Mouse (Mus musculus): Measurements from ENCODE around the gene Cracr2b.

Cracr2b gene

GRCm38 (mm10) chr7:141469901-141470636, 9.2 kb downstream of the Cracr2b start:
- no peak for DNase-seq (ENCODE audit: low read depth)

GRCm38 (mm10) chr7:141470637-141470944, 9.7 kb downstream of the Cracr2b start:
- DNase-seq (ENCODE audit: low read depth): no peak

- no peak for DNase-seq (ENCODE audit: low read depth)
Measured at GRCm38 (mm10) chr7:141471236-141471635, 10.3 kb downstream of the Cracr2b start.

DNA sequence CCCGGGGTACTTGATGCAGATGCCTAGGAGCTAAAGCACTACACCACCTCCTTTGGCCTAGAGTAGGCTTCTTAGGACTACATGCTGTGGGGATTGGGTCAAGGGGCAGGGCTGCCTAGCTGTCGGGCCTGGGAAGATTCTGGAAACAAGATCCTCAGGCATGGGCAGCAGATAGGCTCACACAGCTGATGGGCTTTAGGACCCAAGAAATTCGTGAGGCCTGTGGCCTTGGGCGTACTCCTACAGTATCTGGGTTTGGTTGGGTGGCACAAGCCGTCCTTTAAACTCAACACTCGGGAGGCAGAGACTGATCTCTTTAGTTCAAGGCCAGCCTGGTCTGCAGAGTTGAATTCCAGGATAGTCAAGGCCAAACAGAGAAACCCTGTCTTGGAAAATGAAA, 11.3 kb downstream of the Cracr2b start:
- DNase-seq (ENCODE audit: low read depth): no peak

DNA sequence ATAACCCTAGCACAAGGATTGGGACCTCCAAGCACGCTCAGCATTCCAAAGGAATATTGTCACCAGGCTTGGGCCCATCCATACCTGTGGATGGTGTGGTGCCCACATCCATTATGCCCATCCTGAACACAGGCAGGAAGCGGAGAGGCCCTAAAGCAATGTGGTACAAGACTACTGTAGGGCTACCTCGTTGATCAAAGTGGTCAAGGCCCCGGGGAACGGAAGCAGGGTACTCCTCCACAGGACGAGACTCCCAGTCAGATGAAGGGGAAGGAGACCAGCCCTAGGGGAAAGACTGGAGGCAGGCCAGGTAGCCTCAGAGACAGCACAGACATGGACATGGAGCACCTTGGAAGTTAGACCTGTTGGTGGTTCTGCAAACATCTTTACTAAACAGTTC, 11.9 kb downstream of the Cracr2b start:
- no peak for DNase-seq (ENCODE audit: low read depth)

- DNase-seq (ENCODE audit: low read depth): no peak
Measured at GRCm38 (mm10) chr7:141474160-141474559, 13.3 kb downstream of the Cracr2b start.

DNA sequence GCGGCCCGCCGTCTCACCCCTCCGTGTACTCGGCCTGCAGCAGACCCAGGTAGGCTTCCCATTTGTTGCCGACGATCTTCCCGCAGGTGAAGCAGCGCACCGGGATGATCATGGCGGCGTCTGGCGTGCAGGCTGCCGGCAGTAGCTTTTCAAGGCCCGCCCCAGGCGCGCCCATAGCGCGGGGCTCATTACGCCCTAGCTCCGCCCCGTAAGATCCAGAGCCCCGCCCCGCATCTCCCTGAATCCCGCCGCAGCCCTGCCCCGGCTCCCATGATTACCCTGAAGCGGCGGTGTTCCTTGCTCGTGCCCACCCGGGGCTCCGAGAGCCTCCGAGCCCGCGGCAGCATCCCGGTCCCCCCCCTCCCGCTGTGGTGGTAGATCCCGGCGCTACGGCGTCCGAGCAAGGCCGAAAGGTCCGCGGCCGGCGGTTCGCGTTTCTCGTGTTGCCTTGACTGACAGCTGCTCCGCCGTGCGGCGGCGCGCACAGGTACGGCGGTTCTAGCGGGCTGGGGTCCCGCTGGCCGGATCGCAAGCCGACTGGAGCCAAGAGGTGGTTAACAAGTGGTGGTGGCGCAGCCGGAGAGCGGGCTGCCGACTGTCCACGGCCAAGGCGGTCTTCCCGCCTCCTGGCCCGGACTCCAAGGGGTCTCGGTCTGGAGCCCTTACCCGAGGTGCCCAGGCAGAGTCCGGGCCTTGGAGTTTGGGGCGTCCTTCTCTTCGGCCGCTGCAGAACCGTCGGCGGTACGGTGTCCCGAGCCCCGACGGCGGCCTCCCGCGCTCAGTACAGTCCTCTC, 14.3 kb downstream of the Cracr2b start, which contains the start of the genes Polr2l and Tspan4:
Polr2l (minus strand) TSS at position 122 of the 794 bp plus-strand sequence.
Tspan4 (plus strand) TSS at position 230 of the 794 bp plus-strand sequence.
- DNase-seq (ENCODE audit: low read depth): peak; percentile 87

DNA sequence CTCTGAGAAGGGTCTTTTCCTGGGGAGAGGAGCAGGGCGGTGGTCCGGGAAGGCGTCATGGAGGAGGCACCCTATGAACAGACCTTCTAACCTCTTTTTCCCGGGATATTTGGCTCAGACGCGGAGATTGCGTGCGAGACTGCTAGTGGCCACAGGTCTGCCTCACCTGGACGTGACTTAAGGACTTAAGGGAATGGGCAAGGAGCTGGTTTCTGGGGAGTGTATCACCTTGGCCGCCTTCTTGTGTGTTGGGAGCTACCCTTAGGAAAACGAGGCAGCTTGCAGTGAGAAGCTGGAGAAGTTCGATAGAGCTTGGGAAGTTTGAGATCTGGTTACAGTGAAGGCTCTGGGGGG, 14.9 kb downstream of the Cracr2b start:
- DNase-seq (ENCODE audit: low read depth): no peak

DNA sequence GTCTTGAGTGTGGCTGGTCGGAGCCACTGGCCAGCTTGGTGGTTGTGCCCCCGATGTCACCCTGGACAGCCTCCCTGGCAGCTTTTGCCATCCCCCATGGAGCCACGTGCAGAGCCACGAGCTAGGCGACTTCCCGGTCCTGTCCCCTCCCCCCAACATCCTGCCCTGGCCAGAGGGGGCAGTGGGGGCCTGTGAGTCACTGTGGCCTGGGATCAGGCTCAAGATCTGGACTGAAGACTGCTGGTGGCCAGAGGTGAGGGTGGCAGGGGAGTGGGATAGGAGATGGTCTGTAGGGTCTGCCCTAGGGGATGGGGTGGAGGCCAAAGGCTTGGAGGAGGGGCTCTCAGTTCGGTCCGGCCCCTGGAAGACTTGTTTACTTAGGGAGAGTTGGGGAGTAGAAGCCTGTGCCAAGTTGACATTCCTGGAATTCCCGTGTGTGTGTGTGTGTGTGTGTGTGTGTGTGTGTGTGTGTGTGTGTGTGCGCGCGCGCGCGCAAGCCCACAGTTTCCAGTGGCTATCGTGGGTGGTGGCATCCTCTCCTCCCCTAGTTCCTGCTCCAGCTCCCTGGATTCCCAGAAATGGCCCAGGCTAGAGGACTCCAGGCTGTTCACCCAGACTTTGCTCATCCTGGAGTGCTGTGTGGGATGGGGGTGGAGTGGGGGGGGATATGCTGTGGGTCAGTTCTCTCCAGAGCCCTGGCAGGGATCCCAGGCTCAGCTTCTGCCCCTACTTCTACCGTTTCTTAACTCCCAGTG, 15.5 kb downstream of the Cracr2b start:
- peak; percentile 95 for DNase-seq (ENCODE audit: low read depth)

- DNase-seq (ENCODE audit: low read depth): peak; percentile 83
Measured at GRCm38 (mm10) chr7:141476981-141477370, 16.1 kb downstream of the Cracr2b start.

DNA sequence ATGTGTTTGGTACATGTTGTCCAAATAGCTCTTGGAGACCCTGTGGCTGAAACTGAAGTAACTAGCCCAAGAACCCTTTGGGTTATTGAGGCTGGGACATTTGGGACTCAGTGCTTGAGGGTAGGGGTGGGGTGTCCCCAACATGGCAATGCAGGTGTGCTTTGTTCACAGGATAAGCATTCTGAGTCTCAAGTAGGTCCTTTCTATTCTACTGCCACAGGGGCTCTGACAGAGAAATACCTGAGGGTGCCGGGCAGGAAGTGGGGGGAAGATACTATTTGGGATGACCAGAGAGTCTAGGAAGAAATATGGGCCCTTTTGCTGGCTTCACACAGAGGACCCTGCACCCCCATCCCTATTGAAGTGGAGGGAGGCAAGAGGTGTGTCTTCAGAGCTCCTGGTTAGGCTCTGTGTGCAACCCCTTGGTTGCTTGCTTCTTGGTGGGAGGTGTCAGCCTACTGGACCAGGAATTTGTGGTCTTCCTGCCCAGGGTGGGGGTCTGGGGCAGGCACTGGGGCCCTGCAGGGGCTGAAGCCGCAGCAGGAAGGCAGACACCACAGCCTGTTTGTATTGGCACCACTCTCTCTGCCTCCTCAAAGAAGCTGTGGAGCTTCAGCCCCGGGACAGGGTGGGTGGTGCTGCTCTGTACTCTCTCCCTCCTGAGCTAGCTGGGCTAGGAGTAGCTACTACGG, 16.8 kb downstream of the Cracr2b start:
- peak; percentile 93 for DNase-seq (ENCODE audit: low read depth)

DNA sequence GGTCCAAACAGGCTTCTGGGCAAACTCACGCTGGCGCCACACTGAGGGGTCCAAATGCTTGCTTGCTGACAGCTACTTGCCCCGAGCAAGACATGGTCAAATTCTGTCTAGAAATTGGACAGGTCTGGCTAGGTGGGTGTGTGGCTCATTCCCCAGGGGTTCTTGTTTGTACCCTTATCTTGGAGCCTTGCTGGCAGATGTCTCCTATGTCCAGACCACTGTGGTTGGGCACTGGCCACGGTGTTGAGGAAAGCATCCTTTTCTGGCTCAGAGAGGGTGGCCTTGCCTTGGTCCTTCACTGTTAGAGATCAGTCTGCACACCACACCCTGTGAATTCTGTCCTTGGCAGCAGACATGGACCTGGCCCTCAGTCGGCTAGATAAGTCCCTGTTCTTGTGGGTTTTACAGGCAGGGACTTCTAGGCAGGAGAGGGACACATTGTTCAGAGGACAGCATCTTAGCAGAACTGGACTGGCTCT, 17.4 kb downstream of the Cracr2b start:
- peak; percentile 83 for DNase-seq (ENCODE audit: low read depth)

DNA sequence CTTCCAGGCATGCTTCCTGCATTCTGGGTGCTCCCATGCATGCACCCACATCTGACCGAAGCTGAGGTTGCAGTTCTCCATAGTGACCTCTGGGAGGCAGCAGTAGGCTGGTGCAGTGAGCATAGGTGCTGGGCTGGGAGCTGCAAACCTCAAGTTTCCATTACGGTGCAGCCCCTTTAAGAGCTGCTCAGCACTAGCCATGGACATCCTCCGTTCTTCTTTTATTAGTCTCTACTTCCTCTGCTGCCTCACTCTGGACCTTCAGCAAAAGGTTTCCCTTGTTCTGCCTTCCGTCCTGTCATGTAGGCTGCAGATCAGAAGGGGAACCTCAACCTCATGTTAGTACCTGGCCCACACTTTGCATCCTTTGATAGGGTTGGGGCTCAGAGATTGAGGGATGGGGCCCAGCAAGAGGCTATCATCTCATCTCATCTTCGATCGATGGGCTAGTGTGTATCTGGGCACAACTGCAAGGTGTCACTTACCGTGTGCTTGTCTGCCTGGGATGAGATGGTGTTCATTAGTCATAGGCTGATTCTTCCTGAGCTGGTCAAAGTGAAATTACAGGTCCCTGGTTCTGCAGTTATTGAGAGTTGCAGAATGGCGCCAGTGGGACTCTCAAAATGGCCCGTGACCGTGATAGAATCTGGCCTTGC, 20.1 kb downstream of the Cracr2b start:
- DNase-seq (ENCODE audit: low read depth): peak; percentile 87

- no peak for DNase-seq (ENCODE audit: low read depth)
Measured at GRCm38 (mm10) chr7:141481498-141482401, 20.9 kb downstream of the Cracr2b start.

DNA sequence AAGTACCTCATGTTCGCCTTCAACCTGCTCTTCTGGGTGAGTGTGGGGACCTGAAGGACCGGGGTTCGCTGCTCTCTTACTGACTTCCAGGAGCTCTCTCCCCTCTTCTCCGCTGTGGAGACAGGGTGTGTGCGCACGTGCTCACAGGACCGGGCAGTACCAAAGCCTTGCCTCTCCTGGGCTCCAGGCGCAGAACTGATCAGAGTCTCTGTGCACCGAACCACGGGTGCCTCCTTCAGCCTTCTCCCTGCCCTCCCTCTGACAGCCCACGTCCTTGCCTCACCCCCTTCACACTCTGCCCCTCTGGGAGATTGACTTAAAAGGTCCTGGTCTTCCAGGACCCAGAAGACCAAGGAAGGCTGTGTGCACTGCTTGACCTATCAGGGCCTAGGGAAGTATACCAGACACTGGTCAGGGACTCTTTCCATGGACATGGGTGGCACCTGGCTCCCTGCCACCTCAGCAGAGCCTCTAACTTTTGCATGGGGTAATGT, 21.7 kb downstream of the Cracr2b start:
- no peak for DNase-seq (ENCODE audit: low read depth)

- no peak for DNase-seq (ENCODE audit: low read depth)
Measured at GRCm38 (mm10) chr7:141483114-141483653, 22.3 kb downstream of the Cracr2b start.

DNA sequence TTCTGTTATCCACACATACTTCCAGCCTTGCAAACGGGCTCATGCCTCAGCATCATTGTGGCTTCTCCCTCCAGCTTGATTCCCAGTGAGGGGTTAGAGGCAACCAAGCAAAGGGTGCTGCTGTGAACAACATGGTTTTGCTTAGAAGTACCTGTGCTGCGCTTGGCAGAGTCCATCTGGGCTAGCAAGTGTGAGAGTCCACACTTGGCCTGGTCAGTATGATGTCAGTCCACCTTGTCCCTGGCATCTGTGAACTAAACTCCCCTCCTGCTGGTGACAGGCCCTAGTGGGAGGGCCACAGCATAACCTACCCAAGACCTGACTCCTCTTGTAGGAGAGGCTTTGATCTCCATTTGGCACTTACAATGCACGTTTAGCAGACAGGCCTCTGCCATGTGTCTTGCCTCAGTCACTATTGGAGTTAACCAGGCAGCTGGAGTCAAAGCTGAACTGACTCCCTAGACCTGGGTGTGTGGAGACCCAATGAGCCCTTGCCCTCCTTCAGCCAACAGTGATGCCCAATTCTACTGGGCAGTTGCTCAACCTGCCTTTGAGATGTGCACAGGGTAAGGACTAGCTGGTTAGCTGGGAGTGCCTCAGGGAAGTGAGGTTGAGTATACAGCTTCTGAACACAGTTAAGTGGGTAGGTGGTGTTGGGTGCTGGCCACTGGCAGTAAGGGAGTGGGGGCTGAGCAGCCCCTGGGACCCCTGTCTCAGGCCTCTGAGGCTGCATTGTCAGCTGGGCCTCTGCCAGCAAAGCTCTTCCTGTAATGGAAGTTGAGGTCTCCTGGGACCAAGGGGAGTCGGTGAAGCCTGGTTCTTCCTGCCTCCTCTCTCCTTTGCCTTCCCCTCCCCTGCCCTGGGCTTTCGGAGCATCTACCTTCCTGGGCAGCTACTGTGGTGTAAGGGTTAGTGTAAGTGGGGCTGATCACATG, 23.6 kb downstream of the Cracr2b start:
- no peak for DNase-seq (ENCODE audit: low read depth)

DNA sequence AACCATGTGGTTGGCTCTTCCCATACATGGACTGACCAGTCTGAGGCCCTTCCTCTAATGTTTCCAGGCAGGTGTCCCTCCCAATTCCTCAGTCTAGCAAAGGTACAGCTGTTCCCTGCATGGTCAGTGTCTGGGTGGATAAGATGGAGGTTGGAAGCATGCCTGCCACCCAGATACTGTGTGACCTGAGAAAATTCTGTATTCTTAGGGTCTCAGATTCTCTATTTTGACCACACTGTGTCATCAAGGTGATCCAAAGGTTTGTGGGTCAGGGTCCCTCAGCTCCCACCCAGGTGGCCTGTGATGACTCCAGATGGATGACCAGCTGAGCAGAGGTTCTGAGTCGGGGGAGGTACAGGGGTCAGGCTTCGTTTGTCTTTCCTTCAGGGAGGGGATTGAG, 24.3 kb downstream of the Cracr2b start:
- no peak for DNase-seq (ENCODE audit: low read depth)

GRCm38 (mm10) chr7:141485606-141486005, 24.7 kb downstream of the Cracr2b start:
- no peak for DNase-seq (ENCODE audit: low read depth)
